Comparison of ENCODE assay signal across 7 mouse cellular contexts in the genomic region with DNA sequence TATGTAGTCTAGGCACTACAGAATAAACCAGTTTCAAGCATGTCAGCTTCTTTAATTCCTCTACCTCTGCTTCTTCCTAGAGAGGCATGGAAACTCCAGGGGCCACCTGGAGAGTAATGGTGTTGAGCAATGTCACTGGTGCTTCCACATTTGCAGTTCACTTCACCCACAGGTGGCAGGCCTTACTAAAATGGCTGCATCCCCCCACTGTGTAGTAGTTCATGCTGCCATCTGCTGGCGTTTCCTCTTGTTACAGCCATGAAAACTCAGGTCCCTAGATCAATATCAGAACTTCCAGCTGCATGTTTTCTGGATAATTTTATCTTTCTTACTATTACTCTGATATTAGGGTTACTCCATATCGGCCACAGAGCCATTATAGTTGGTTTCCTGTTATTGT.
DNase-seq lines count a peak whose midpoint lies in the region; TF ChIP-seq lines count a peak whose summit lies in the region.

No protein-coding gene starts in this region.

- no peak overlapping the region for H3K27ac ChIP-seq in ES-Bruce4 (ENCODE audit: insufficient read depth, low read length)
- H3K27ac ChIP-seq in cerebellum, adult 2 months (ENCODE audit: insufficient read depth, low read length), result no peak overlapping the region

- no peaks in the 10 kb centered on the region for H3K36me3 ChIP-seq in ES-Bruce4 (ENCODE audit: control insufficient read depth, insufficient read depth, low read length, poor library complexity, severe bottlenecking)

- no peak for TF ChIP-seq POLR2A in ES-Bruce4 (IDR thresholded peaks at IDR 0.05; ENCODE audit: insufficient read depth, low read length)
- no peak for TF ChIP-seq POLR2A in cerebellum, adult 2 months (IDR thresholded peaks at IDR 0.05; ENCODE audit: borderline replicate concordance, insufficient read depth, low read length)

- DNase-seq in 3T3-L1 (ENCODE audit: low read depth, low spot score), result peak; percentile 89
- peak; percentile 43 to 53 for DNase-seq in cerebellum, adult 2 months
- DNase-seq in forelimb bud, embryonic 11.5 days (ENCODE audit: low read depth, low spot score), result peak; percentile 46
- DNase-seq in kidney, postnatal 4 days, result peak; percentile 64 to 66
- peak; percentile 30 for DNase-seq in lung, postnatal 10 days
- DNase-seq in retina, postnatal 7 days (ENCODE audit: low read depth, low spot score), result peak; percentile 39

- no peak overlapping the region for H3K4me3 ChIP-seq in ES-Bruce4 (ENCODE audit: low read depth, low read length)
- no peak overlapping the region for H3K4me3 ChIP-seq in cerebellum, adult 2 months (replicated peaks; ENCODE audit: insufficient read depth, low read depth, low read length)

- H3K9me3 ChIP-seq in ES-Bruce4 (replicated peaks; ENCODE audit: control insufficient read depth, insufficient read depth, low read length, poor library complexity, severe bottlenecking), result no peaks in the 10 kb centered on the region

- no peaks in the 10 kb centered on the region for H3K4me1 ChIP-seq in ES-Bruce4 (ENCODE audit: control insufficient read depth, insufficient read depth, low read length)
- H3K4me1 ChIP-seq in cerebellum, adult 2 months (ENCODE audit: control insufficient read depth, insufficient read depth, low read length), result no peaks in the 10 kb centered on the region

- H3K9ac ChIP-seq in ES-Bruce4 (ENCODE audit: low read depth, poor library complexity, severe bottlenecking), result no peak overlapping the region

- no peak for TF ChIP-seq EP300 in ES-Bruce4 (IDR thresholded peaks at IDR 0.05; ENCODE audit: insufficient read depth, low read depth, low read length)

- H3K27me3 ChIP-seq in ES-Bruce4 (ENCODE audit: control insufficient read depth, insufficient read depth, low read length, poor library complexity, severe bottlenecking), result no peaks in the 10 kb centered on the region
- H3K27me3 ChIP-seq in cerebellum, adult 2 months (ENCODE audit: control insufficient read depth, insufficient read depth, low read length), result no peaks in the 10 kb centered on the region

- 14% methylated on average over 2 of the region's 2 CpGs for WGBS in cerebellum, adult 2 months

- peak; percentile 58 for TF ChIP-seq CTCF in ES-Bruce4 (IDR thresholded peaks at IDR 0.05; ENCODE audit: low read depth, low read length)
- TF ChIP-seq CTCF in cerebellum, adult 2 months (IDR thresholded peaks at IDR 0.05; ENCODE audit: borderline replicate concordance, insufficient read depth, low read depth, low read length), result peak; percentile 73; the same call in 1 of the 2 replicates

Comparison
In these comparisons a context has a peak if more than half of its experiments do, and no peak if none do; other contexts are left out.
1. DNase-seq: peak in every context shown above with its lines; median percentile 89 in 3T3-L1; 65 in kidney, postnatal 4 days; 48 in cerebellum, adult 2 months; 46 in forelimb bud, embryonic 11.5 days; 39 in retina, postnatal 7 days; 30 in lung, postnatal 10 days.